Mouse (Mus musculus): ENCODE results near the gene Dtnbp1.

GRCm38 (mm10) chr13:45040741-45041140, 38.8 kb upstream of the Dtnbp1 start:
- no peak for TF ChIP-seq CTCF (IDR thresholded peaks at IDR 0.05; ENCODE audit: low read depth, low read length)
- TF ChIP-seq POLR2A (IDR thresholded peaks at IDR 0.05; ENCODE audit: borderline replicate concordance, low read depth, low read length) = no peak

Data from bone marrow macrophage, adult 2 months (primary cell).